Mouse (Mus musculus) heart, embryonic 11.5 days (tissue): Measurements from ENCODE around the gene Myh7b. TPM values are rescaled to one million over a fixed set of nuclear protein-coding genes. Genes with fewer than 3 reads are reported as not detected.

ENCODE experiments used
- ATAC-seq: fragments of 200-750 bp; cut with Nextera tagmentation; replicated peaks from 2 replicates; pipeline ENCODE4 v1.8.0; 2017; ENCODE audit warnings: moderate library complexity; ENCODE audit not compliant: insufficient number of reproducible peaks, low FRiP score, low TSS enrichment
- H3K27ac ChIP-seq: fragments of 300-500 bp; sonication (generic); 2 replicates; pipeline ENCODE4 v1.5.1; 2014; ENCODE audit warnings: mild to moderate bottlenecking, low read depth, low read length
- H3K27me3 ChIP-seq: fragments of 300-500 bp; sonication (generic); 2 replicates; pipeline ENCODE4 v1.6.1; 2014; ENCODE audit warnings: mild to moderate bottlenecking, low read length, mixed read lengths; ENCODE audit not compliant: control insufficient read depth, insufficient read depth
- H3K36me3 ChIP-seq: fragments of 300-500 bp; sonication (generic); 2 replicates; pipeline ENCODE4 v1.6.1; 2014; ENCODE audit warnings: mild to moderate bottlenecking, low read length, moderate library complexity, mixed read lengths; ENCODE audit not compliant: control insufficient read depth, insufficient read depth
- H3K4me1 ChIP-seq: fragments of 300-500 bp; sonication (generic); 2 replicates; pipeline ENCODE4 v1.6.1; 2014; ENCODE audit warnings: low read length; ENCODE audit not compliant: control insufficient read depth, insufficient read depth
- H3K4me2 ChIP-seq: fragments of 300-500 bp; sonication (generic); 2 replicates; pipeline ENCODE4 v1.6.1; 2014; ENCODE audit warnings: mild to moderate bottlenecking, moderate library complexity
- H3K4me3 ChIP-seq: fragments of 300-500 bp; sonication (generic); 2 replicates; pipeline ENCODE4 v1.5.1; 2014; ENCODE audit warnings: low read depth, low read length
- H3K9ac ChIP-seq: fragments of 300-500 bp; sonication (generic); 2 replicates; pipeline ENCODE4 v1.6.1; 2014; ENCODE audit warnings: mild to moderate bottlenecking, low read depth, low read length, moderate library complexity
- H3K9me3 ChIP-seq: fragments of 300-500 bp; sonication (generic); replicated peaks from 2 replicates; pipeline ENCODE4 v1.6.1; 2016; ENCODE audit warnings: low read length; ENCODE audit not compliant: control insufficient read depth
- WGBS: fragments of 180-500 bp; shearing (Covaris S2); extraction: QIAGEN DNeasy Blood & Tissue Kit; methylation state at CpG from one replicate; pipeline ENCODE4 v1.1.7; 2014; ENCODE audit not compliant: insufficient replicate concordance; 5-methylcytosine and 5-hydroxymethylcytosine counted together
- polyA plus RNA-seq: library from polyadenylated mRNA; unstranded; fragments of >200 nt; fragmentation: Nextera tagmentation; extraction: Ambion mirVana; gene quantifications from 2 replicates; pipeline ENCODE4 v1.2.1, GENCODE M21; 2014

Gene Myh7b
- polyA plus RNA-seq, 1 experiment from 2014 or later, result 13.6 TPM

GRCm38 (mm10) chr2:155611834-155612550, 980 bp downstream of the Myh7b start:
- H3K27ac ChIP-seq, result peak overlapping the region; percentile 74
- H3K9ac ChIP-seq, result peak overlapping the region; percentile 72
- no peaks in the 10 kb centered on the region for H3K9me3 ChIP-seq
- H3K4me3 ChIP-seq, result peak overlapping the region; percentile 49
- no peaks in the 10 kb centered on the region for H3K36me3 ChIP-seq
- peak overlapping the region; percentile 86 for H3K4me2 ChIP-seq
- no peaks in the 10 kb centered on the region for H3K27me3 ChIP-seq
- 63% methylated on average over 9 of the region's 9 CpGs for WGBS
- H3K4me1 ChIP-seq, result peaks cover 23% of the 10 kb centered on the region
- no peak for ATAC-seq

GRCm38 (mm10) chr2:155613326-155613755, 2.3 kb downstream of the Myh7b start:
- Histone ChIP-seq H3K4me3 (peak overlapping the region; percentile 49), H3K9ac (peak overlapping the region; percentile 72), H3K9me3 (no peaks in the 10 kb centered on the region), H3K4me2 (peak overlapping the region; percentile 86), H3K27ac (peak overlapping the region; percentile 74), H3K27me3 (no peaks in the 10 kb centered on the region), H3K36me3 (no peaks in the 10 kb centered on the region), H3K4me1 (peaks cover 23% of the 10 kb centered on the region)
- WGBS, result 4% methylated on average over 20 of the region's 20 CpGs
- ATAC-seq, result peak; percentile 92

DNA sequence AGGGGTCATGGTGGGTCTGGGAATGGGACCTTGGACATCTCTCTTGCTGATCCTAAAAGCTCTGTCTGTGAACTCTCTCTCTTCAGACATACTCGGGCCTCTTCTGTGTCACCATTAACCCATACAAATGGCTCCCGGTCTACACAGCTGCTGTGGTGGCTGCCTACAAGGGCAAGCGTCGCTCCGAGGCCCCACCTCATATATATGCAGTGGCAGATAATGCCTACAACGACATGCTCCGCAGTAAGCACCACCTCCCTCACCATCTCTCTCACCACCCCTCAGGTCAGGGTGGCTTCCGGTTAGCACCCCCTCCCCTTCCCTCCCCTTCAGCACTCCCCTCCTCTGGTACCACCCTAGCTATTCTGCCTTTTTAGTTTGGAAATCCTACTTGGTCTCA, 2.9 kb downstream of the Myh7b start:
- no peaks in the 10 kb centered on the region for H3K9me3 ChIP-seq
- 48% methylated on average over 8 of the region's 8 CpGs for WGBS
- no peaks in the 10 kb centered on the region for H3K36me3 ChIP-seq
- peak overlapping the region; percentile 49 for H3K4me3 ChIP-seq
- peak overlapping the region; percentile 74 for H3K27ac ChIP-seq
- peak overlapping the region; percentile 86 for H3K4me2 ChIP-seq
- peak; percentile 57; the same call in 1 of the 2 replicates for ATAC-seq
- H3K4me1 ChIP-seq, result peaks cover 23% of the 10 kb centered on the region
- peak overlapping the region; percentile 72 for H3K9ac ChIP-seq
- no peaks in the 10 kb centered on the region for H3K27me3 ChIP-seq

GRCm38 (mm10) chr2:155616971-155617370, 6.0 kb downstream of the Myh7b start:
- ATAC-seq, result no peak
- H3K4me3 ChIP-seq, result no peak overlapping the region
- 48% methylated on average over 6 of the region's 6 CpGs for WGBS
- H3K36me3 ChIP-seq, result no peaks in the 10 kb centered on the region
- H3K9ac ChIP-seq, result no peak overlapping the region
- no peaks in the 10 kb centered on the region for H3K9me3 ChIP-seq
- no peaks in the 10 kb centered on the region for H3K27me3 ChIP-seq
- H3K27ac ChIP-seq, result no peak overlapping the region
- H3K4me2 ChIP-seq, result peak overlapping the region; percentile 24
- peaks cover 16% of the 10 kb centered on the region for H3K4me1 ChIP-seq

- Histone ChIP-seq H3K9ac (no peak overlapping the region), H3K27me3 (no peaks in the 10 kb centered on the region), H3K4me1 (no peaks in the 10 kb centered on the region), H3K4me3 (no peak overlapping the region), H3K9me3 (no peaks in the 10 kb centered on the region), H3K4me2 (no peak overlapping the region), H3K27ac (no peak overlapping the region), H3K36me3 (no peaks in the 10 kb centered on the region)
- 15% methylated on average over 8 of the region's 8 CpGs for WGBS
- no peak for ATAC-seq
These were observed 8.8 kb downstream of the Myh7b start for GRCm38 (mm10) chr2:155619817-155620216.

DNA sequence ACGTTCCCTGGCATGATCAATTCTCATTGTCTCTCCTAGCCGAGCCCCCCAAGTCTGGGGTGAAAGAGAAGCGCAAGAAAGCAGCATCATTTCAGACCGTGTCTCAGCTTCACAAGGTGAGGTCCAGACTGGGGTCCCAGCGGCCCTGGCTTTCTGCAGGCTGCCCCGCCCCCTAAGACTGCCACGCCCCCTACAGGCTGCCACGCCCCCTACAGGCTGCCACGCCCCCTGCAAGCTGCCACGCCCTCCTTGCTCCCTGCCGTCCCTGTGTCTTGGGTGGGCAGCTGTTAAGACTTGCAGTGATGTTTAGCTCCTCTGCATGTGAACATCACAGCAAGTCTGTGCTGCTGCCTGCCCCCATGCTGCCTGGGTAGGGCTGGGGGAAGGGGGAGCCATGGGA, 11.6 kb downstream of the Myh7b start:
- Histone ChIP-seq H3K4me2 (no peak overlapping the region), H3K27me3 (peaks cover 14% of the 10 kb centered on the region), H3K27ac (no peak overlapping the region), H3K9me3 (no peaks in the 10 kb centered on the region), H3K4me1 (no peaks in the 10 kb centered on the region), H3K36me3 (peaks cover 4% of the 10 kb centered on the region; the same call in 1 of the 2 replicates), H3K4me3 (no peak overlapping the region), H3K9ac (no peak overlapping the region)
- no peak for ATAC-seq
- WGBS, result 36% methylated on average over 11 of the region's 11 CpGs

- Histone ChIP-seq H3K27me3 (peaks cover 27% of the 10 kb centered on the region), H3K36me3 (peaks cover 8% of the 10 kb centered on the region)
- 77% methylated on average over 6 of the region's 6 CpGs for WGBS
These were observed 13.0 kb downstream of the Myh7b start for GRCm38 (mm10) chr2:155623996-155624395.

GRCm38 (mm10) chr2:155624730-155625129, 13.7 kb downstream of the Myh7b start:
- no peaks in the 10 kb centered on the region for H3K9me3 ChIP-seq
- no peak overlapping the region for H3K9ac ChIP-seq
- 35% methylated on average over 10 of the region's 10 CpGs for WGBS
- H3K4me1 ChIP-seq, result peaks cover 11% of the 10 kb centered on the region; the same call in 1 of the 2 replicates
- no peak overlapping the region for H3K4me2 ChIP-seq
- no peak overlapping the region for H3K27ac ChIP-seq
- H3K27me3 ChIP-seq, result peaks cover 34% of the 10 kb centered on the region
- no peak for ATAC-seq
- no peak overlapping the region for H3K4me3 ChIP-seq
- H3K36me3 ChIP-seq, result peaks cover 8% of the 10 kb centered on the region

More at GRCm38 (mm10) chr2:155623996-155624395, 13.0 kb downstream of the Myh7b start:
- Histone ChIP-seq H3K4me3 (no peak overlapping the region), H3K4me1 (peaks cover 5% of the 10 kb centered on the region; the same call in 1 of the 2 replicates), H3K27ac (no peak overlapping the region), H3K9me3 (no peaks in the 10 kb centered on the region), H3K9ac (no peak overlapping the region), H3K4me2 (no peak overlapping the region)
- ATAC-seq, result no peak

GRCm38 (mm10) chr2:155626277-155626676, 15.3 kb downstream of the Myh7b start:
- H3K9me3 ChIP-seq, result no peaks in the 10 kb centered on the region
- peaks cover 22% of the 10 kb centered on the region for H3K4me1 ChIP-seq
- 47% methylated on average over 15 of the region's 15 CpGs for WGBS
- no peak overlapping the region for H3K4me3 ChIP-seq
- H3K4me2 ChIP-seq, result no peak overlapping the region
- no peak for ATAC-seq
- no peak overlapping the region for H3K27ac ChIP-seq
- no peak overlapping the region for H3K9ac ChIP-seq
- H3K36me3 ChIP-seq, result peaks cover 12% of the 10 kb centered on the region
- H3K27me3 ChIP-seq, result peaks cover 47% of the 10 kb centered on the region
